Mouse (Mus musculus) limb, embryonic 11.5 days (tissue): Measurements from ENCODE around the gene Snrnp200. TPM values are rescaled to one million over a fixed set of nuclear protein-coding genes. Genes with fewer than 3 reads are reported as not detected.
"Not testable (repeated sequence)": the region's sequence is repeated elsewhere in the genome, so short reads cannot be mapped to it uniquely, and the experiment has no call there.

ENCODE experiments used
- ATAC-seq: fragments of 200-750 bp; cut with Nextera tagmentation; 2 replicates; pipeline ENCODE4 v1.8.0; 2017; ENCODE audit warnings: low read depth; ENCODE audit not compliant: insufficient number of reproducible peaks, low FRiP score, low TSS enrichment
- DNase-seq: peaks from one replicate; pipeline ENCODE4 v3.0.0-alpha.2; 2015; ENCODE audit warnings: low spot score
- H3K27ac ChIP-seq: fragments of 300-500 bp; sonication (generic); replicated peaks from 2 replicates; pipeline ENCODE4 v1.5.1; 2014; ENCODE audit warnings: low read depth, mild to moderate bottlenecking, low read length
- H3K27me3 ChIP-seq: fragments of 300-500 bp; sonication (generic); 2 replicates; pipeline ENCODE4 v1.6.1; 2014; ENCODE audit warnings: mild to moderate bottlenecking, low read length, mixed read lengths; ENCODE audit not compliant: control insufficient read depth, insufficient read depth
- H3K36me3 ChIP-seq: fragments of 300-500 bp; sonication (generic); 2 replicates; pipeline ENCODE4 v1.6.1; 2014; ENCODE audit warnings: mild to moderate bottlenecking, low read length, moderate library complexity, mixed read lengths; ENCODE audit not compliant: control insufficient read depth, insufficient read depth
- H3K4me1 ChIP-seq: fragments of 300-500 bp; sonication (generic); 2 replicates; pipeline ENCODE4 v1.6.1; 2014; ENCODE audit warnings: low read length, mixed read lengths; ENCODE audit not compliant: control insufficient read depth, insufficient read depth
- H3K4me2 ChIP-seq: fragments of 300-500 bp; sonication (generic); 2 replicates; pipeline ENCODE4 v1.6.1; 2014; ENCODE audit warnings: low read depth, mild to moderate bottlenecking, moderate library complexity; ENCODE audit not compliant: severe bottlenecking
- H3K4me3 ChIP-seq: fragments of 300-500 bp; sonication (generic); 2 replicates; pipeline ENCODE4 v1.5.1; 2014; ENCODE audit warnings: low read depth, low read length
- H3K9ac ChIP-seq: fragments of 300-500 bp; sonication (generic); 2 replicates; pipeline ENCODE4 v1.6.1; 2014; ENCODE audit warnings: mild to moderate bottlenecking, low read length
- H3K9me3 ChIP-seq: fragments of 300-500 bp; sonication (generic); 2 replicates; pipeline ENCODE4 v1.6.1; 2016; ENCODE audit warnings: low read length; ENCODE audit not compliant: control insufficient read depth
- WGBS: fragments of 180-500 bp; shearing (Covaris S2); extraction: QIAGEN DNeasy Blood & Tissue Kit; methylation state at CpG from one replicate; pipeline ENCODE4 v1.1.7; 2014; 5-methylcytosine and 5-hydroxymethylcytosine counted together
- polyA plus RNA-seq: library from polyadenylated mRNA; unstranded; fragments of >200 nt; fragmentation: Nextera tagmentation; extraction: Ambion mirVana; gene quantifications from 2 replicates; pipeline ENCODE4 v1.2.1, GENCODE M21; 2014

Snrnp200 gene
- polyA plus RNA-seq, 1 experiment from 2014 or later: 100 TPM

DNA sequence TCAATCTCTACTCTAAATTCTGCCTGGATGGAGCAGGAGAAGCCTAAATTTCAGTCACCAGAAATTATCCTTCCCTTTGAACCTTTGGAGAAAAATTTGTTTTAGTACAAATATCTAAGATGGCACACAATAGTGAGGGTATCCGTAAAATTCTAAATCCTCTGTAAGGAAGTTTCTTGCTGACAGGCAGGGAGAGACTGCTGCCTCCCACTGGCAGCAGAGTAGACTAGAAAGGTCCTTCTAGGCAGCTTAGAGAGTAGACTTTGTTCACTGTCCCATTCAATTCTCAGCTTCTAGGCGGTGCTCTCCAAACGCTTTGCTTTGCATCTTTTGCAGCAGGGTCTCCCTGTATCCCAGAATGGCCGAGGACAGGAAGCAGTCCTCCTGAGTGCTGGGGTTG lies 59.7 kb downstream of the Snrnp200 start:
- Histone ChIP-seq H3K9me3 (no peaks in the 10 kb centered on the region), H3K4me3 (no peak overlapping the region), H3K36me3 (no peaks in the 10 kb centered on the region), H3K27ac (no peak overlapping the region), H3K4me2 (no peak overlapping the region), H3K27me3 (no peaks in the 10 kb centered on the region), H3K4me1 (no peaks in the 10 kb centered on the region), H3K9ac (no peak overlapping the region)
- DNase-seq: no peak
- ATAC-seq: no peak
- WGBS: 59% methylated on average over 4 of the region's 4 CpGs

DNA sequence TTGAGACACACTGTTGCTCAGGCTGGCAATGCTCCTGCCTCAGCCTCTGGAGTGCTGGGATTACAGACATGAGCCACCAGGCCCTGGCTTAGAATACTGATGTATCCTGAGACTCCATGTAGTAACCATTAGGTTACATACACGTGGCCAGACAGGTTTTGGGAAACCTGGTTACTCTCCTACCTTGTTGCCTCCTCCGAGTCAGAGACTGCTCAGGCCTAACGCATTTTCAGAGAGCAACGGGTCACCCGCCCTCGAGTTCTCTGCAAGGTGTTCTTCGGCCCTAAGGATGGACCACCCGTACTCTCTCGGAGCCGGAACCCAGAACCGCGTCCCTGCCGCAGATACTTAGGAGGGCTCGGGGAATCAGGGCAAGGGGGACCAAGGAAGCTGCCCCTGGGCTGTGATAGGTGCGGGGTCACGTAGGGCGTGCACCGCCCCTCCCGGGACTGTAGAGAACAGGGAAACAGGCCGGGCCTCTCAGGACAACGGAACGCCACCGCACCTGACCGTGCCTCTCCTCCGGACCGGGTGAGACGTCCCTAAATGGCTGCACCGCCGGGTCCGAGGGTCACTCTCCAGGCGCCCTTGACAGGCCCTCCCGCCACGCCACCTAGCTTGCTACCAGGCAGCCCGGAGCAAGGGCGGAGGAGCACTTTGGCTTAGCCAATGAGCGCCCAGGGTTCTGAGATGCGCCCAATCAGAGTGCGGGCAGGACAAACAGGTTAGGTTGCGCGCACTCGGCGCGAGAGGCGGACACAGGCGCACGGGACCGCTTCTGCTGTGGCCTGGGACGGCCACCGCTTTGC lies 61.5 kb downstream of the Snrnp200 start, which contains the start of gene Stard7:
TSS of gene Stard7 (plus strand) at position 728 of the 809 bp plus-strand sequence.
- H3K36me3 ChIP-seq: no peaks in the 10 kb centered on the region
- H3K27me3 ChIP-seq: no peaks in the 10 kb centered on the region
- DNase-seq (peak; percentile 96), ATAC-seq (peak; percentile 98)
- H3K4me1 ChIP-seq: no peaks in the 10 kb centered on the region
- WGBS: under 1% methylated on average over 48 of the region's 49 CpGs
- H3K4me2 ChIP-seq: peak within 1 kb of the TSS; percentile 61
- H3K9me3 ChIP-seq: no peaks in the 10 kb centered on the region
- peak within 1 kb of the TSS; percentile 91 for H3K9ac ChIP-seq
- H3K4me3 ChIP-seq: peak within 1 kb of the TSS; percentile 98
- peak within 1 kb of the TSS; percentile 84 for H3K27ac ChIP-seq

DNA sequence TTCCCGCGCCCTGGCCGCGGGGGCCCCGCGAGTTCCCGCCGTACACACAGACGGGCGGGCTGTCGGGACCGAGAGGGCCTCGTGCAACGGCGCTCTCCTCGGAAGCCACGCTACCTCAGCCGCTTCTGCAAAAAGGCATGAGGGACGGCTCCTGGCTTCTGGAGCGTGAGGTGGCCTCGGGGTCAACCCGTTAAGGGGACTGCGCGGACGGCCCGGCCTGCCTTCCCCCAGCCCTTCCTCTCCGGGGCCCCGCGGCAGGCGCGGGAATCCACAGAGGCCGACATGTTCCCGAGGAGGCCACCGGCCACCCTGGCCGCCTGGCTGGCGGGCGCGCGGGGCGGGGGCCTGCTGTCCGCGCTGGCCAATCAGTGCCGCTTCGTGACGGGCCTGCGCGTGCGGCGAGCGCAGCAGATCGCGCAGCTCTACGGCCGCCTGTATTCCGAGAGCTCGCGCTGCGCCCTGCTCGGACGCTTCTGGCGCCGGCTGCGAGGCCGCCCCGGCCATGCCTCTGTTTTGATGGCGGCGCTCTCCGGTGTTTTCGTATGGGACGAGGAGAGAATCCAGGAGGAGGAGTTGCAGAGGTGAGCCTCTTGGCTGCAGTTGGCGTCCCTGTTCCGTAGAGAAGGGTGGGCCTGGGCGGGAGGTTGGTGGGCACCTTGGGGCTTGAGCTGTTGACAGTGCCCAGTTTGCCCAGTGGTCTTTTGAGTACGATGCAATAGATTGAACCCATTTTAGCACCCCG lies 62.3 kb downstream of the Snrnp200 start:
- no peaks in the 10 kb centered on the region for H3K36me3 ChIP-seq
- peak overlapping the region; percentile 91 for H3K9ac ChIP-seq
- H3K9me3 ChIP-seq: no peaks in the 10 kb centered on the region
- ATAC-seq (peak; percentile 93), DNase-seq (peak; percentile 85)
- no peaks in the 10 kb centered on the region for H3K27me3 ChIP-seq
- peak overlapping the region; percentile 84 for H3K27ac ChIP-seq
- H3K4me2 ChIP-seq: peak overlapping the region; percentile 61
- peak overlapping the region; percentile 98 for H3K4me3 ChIP-seq
- WGBS: 0% methylated on average over 74 of the region's 75 CpGs
- no peaks in the 10 kb centered on the region for H3K4me1 ChIP-seq

DNA sequence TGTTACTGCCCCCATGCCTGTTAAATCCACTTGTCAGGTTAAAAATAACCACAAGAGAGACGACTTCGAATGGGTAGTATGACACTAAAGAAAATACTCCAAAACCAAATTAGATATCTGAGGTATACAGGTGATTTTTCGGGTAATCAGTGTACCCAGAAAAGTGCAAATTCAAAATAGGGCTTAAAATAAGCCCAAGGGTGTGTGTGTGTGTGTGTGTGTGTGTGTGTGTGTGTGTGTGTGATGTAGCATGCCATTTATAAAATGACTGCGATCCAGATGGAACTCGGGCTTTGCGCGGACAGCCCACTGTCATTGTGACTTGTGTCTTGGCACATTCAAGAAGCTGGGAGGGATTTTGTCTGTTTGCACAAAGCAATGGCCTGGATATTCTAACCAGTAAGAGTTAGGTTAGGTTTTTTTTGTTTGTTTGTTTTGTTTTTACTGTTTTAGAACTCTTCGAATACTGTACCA lies 62.9 kb downstream of the Snrnp200 start:
- H3K9ac ChIP-seq: peak overlapping the region; percentile 91
- no peaks in the 10 kb centered on the region for H3K9me3 ChIP-seq
- peak overlapping the region; percentile 98 for H3K4me3 ChIP-seq
- H3K4me1 ChIP-seq: no peaks in the 10 kb centered on the region
- no peaks in the 10 kb centered on the region for H3K27me3 ChIP-seq
- WGBS: 23% methylated on average over 8 of the region's 8 CpGs
- no peaks in the 10 kb centered on the region for H3K36me3 ChIP-seq
- DNase-seq (no peak), ATAC-seq (no peak)
- no peak overlapping the region for H3K27ac ChIP-seq
- peak overlapping the region; percentile 61 for H3K4me2 ChIP-seq

DNA sequence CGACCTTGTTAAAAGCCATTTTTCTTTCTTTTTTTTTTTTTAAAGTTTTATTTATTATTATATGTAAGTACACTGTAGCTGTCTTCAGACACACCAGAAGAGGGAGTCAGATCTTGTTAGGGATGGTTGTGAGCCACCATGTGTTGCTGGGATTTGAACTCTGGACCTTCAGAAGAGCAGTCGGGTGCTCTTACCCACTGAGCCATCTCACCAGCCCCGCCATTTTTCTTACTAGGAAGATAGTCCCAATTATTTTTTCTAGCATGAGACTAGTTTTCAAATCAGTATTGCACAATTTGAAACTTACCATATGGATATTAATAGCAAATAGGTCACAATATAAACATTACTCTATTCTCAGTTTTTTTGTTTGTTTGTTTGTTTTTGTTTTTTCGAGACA lies 63.9 kb downstream of the Snrnp200 start:
- not testable (repeated sequence) for H3K4me2 ChIP-seq, H3K9ac ChIP-seq, DNase-seq, H3K9me3 ChIP-seq, H3K27me3 ChIP-seq, H3K4me1 ChIP-seq, H3K36me3 ChIP-seq, H3K4me3 ChIP-seq, H3K27ac ChIP-seq, ATAC-seq
- 87% methylated on average over 4 of the region's 4 CpGs for whole genome bisulfite sequencing

DNA sequence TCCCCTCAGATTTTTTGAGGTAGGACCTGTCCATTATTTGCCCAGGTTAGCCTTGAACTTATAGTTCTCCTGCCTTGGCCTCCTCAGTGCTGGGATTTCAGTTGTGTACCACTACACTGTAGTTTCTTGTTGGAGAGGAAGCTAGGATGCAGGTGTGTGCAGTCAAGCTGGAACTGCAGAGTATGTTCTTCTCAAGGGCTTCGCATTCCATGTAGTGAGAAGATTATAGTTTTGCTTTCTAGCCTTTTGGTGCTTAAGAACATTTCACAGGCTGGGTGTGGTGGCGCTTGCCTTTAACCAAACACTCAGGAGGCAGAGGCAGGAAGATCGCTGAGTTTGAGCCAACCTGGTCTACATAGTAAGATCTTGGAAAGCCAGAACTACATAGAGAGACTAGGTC lies 64.6 kb downstream of the Snrnp200 start:
- no peak overlapping the region for H3K9ac ChIP-seq
- H3K4me3 ChIP-seq: no peak overlapping the region
- DNase-seq: no peak
- H3K4me1 ChIP-seq: no peaks in the 10 kb centered on the region
- no peak overlapping the region for H3K27ac ChIP-seq
- no peak for ATAC-seq
- H3K4me2 ChIP-seq: no peak overlapping the region
- 97% methylated on average over 3 of the region's 3 CpGs for WGBS
- no peaks in the 10 kb centered on the region for H3K9me3 ChIP-seq
- no peaks in the 10 kb centered on the region for H3K36me3 ChIP-seq
- H3K27me3 ChIP-seq: no peaks in the 10 kb centered on the region

DNA sequence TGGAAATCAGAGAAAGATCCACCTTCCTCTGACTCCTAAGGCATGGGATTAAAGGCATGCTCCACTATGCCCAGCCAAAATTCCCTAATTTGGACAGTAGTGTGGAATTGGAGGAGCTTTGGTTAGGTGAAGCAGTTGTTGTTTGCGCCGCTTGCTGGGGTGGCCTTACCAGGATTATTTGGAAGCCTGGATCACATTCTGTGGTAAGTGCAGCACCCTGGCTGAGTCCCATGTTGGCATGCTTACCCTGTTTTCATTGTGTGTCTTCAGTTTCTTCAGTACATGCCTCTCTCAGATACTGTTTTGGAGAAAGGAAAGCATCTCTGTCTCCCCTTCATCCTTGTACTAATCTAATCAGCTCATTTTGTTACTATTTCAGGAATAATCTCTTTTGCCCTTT lies 66.4 kb downstream of the Snrnp200 start:
- WGBS: 90% methylated on average over 2 of the region's 2 CpGs

DNA sequence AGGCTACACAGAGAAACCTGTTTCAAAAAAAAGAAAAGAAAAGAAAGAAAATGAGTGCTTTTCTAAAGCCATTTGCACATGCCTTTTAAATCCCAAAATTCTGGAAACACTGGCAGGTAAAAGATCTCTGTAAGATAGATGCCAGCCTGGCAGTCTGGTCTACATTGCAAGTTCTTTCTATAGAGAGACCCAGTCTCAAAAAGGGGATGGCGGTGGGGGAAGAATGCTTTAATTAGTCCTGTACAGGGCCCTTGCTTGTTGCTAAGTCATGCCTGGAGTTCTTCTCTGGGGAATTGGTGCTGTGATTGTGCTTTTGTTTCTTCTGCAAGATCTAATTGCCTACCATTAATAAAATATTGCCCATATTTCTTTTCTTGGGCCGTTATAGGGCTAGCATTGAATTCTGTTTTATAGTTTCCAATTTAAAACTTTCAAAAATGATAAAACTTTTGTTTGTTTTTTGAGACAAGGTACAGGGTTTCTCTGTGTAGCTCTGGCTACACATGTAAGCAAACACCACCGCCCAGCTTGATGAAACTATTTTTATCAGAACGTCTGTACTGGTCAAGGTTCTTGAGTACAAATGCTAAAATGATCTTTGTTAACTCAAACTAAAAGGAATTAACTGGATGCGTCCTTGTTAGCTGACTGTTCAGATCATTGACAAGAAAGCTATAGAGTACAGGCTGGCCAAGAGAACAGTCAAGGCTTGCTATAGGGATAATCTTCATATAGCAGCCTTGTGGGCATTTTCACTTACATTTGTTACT lies 67.5 kb downstream of the Snrnp200 start:
- no peak for ATAC-seq
- Histone ChIP-seq H3K27me3 (no peaks in the 10 kb centered on the region), H3K27ac (no peak overlapping the region), H3K4me2 (no peak overlapping the region), H3K9ac (no peak overlapping the region), H3K9me3 (no peaks in the 10 kb centered on the region), H3K4me3 (no peak overlapping the region), H3K36me3 (no peaks in the 10 kb centered on the region; the same call in 1 of the 2 replicates), H3K4me1 (no peaks in the 10 kb centered on the region)
- 90% methylated on average over 5 of the region's 5 CpGs for WGBS
- DNase-seq: no peak

More for the DNA sequence above, 66.4 kb downstream of the Snrnp200 start:
- H3K27ac ChIP-seq: no peak overlapping the region
- no peak for DNase-seq
- H3K9ac ChIP-seq: no peak overlapping the region
- no peaks in the 10 kb centered on the region for H3K27me3 ChIP-seq
- ATAC-seq: no peak
- H3K4me2 ChIP-seq: no peak overlapping the region
- H3K4me3 ChIP-seq: no peak overlapping the region
- no peaks in the 10 kb centered on the region for H3K4me1 ChIP-seq
- H3K9me3 ChIP-seq: no peaks in the 10 kb centered on the region
- no peaks in the 10 kb centered on the region for H3K36me3 ChIP-seq
